Mouse (Mus musculus): Measurements from ENCODE around the gene Olfr633. TPM values are rescaled to one million over a fixed set of nuclear protein-coding genes. Genes with fewer than 3 reads are reported as not detected.
"Not testable (repeated sequence)": the region's sequence is repeated elsewhere in the genome, so short reads cannot be mapped to it uniquely, and the experiment has no call there.

Gene Olfr633
- polyA plus RNA-seq, 1 experiment from 2014 or later, result not detected

DNA sequence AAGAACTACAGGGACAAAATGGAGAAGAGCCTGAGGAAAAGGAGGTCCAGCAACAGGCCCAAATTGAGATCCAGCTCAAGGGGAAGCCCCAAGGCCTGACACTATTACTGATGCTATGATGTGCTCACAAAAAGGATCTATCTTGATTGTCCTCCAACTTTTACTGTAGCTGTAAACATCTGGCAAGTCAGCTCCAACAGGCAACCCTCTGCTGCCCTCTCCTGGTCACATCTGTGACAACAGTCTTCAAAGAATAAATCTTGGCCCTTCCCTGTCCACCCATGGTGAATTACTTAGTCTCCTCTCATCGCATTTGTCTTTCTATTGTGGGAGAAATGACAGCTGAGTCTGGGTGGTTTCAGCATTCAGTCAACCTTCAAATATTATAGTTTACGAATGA lies 1.5 kb upstream of the Olfr633 start:
- no peak for ATAC-seq (replicated peaks; ENCODE audit: low FRiP score, low read depth)
- no peak overlapping the region for H3K27ac ChIP-seq
- H3K4me2 ChIP-seq (ENCODE audit: low read length), result no peak overlapping the region
- H3K36me3 ChIP-seq (ENCODE audit: insufficient read depth, low read length), result no peaks in the 10 kb centered on the region
- H3K4me3 ChIP-seq (replicated peaks; ENCODE audit: low read depth, low read length), result no peak overlapping the region
- H3K9ac ChIP-seq (ENCODE audit: low read depth, low read length), result no peak overlapping the region
- no peaks in the 10 kb centered on the region for H3K9me3 ChIP-seq (replicated peaks; ENCODE audit: low read length)
- no peaks in the 10 kb centered on the region for H3K4me1 ChIP-seq (replicated peaks; ENCODE audit: insufficient read depth, low read length)
- WGBS, result 25% methylated on average over 2 of the region's 2 CpGs
- peak; percentile 83 for TF ChIP-seq CTCF (IDR thresholded peaks at IDR 0.05; ENCODE audit: low read depth)
- peak; percentile 70 for DNase-seq (ENCODE audit: low spot score)
- no peaks in the 10 kb centered on the region for H3K27me3 ChIP-seq (ENCODE audit: insufficient read depth, low read length)

DNA sequence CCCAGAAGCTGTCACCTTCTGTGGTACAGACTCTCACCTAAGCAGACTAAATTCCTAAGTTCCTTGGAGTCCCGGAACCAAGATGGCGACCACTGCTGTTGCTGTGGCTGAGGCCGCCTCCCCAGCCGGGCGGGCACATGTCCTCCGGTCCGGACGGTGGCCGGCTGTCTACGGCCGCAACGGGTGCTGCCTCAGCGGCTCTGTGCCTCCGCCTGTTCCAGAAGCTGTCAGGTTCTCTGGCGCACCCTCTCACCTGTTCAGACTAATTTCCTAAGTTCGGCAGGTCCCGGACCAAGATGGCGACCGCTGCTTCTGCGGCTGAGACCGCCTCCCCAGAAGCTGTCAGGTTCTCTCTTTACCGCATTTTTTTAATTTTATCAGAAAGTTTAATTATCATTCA lies 22.6 kb downstream of the Olfr633 start:
- not testable (repeated sequence) for H3K9ac ChIP-seq (ENCODE audit: low read depth, low read length); H3K27me3 ChIP-seq (ENCODE audit: insufficient read depth, low read length); H3K36me3 ChIP-seq (ENCODE audit: insufficient read depth, low read length); H3K27ac ChIP-seq; H3K4me1 ChIP-seq (replicated peaks; ENCODE audit: insufficient read depth, low read length); H3K4me2 ChIP-seq (ENCODE audit: low read length); DNase-seq (ENCODE audit: low spot score); ATAC-seq (replicated peaks; ENCODE audit: low FRiP score, low read depth); H3K9me3 ChIP-seq (replicated peaks; ENCODE audit: low read length); H3K4me3 ChIP-seq (replicated peaks; ENCODE audit: low read depth, low read length)
- WGBS, result 96% methylated on average over 22 of the region's 22 CpGs

DNA sequence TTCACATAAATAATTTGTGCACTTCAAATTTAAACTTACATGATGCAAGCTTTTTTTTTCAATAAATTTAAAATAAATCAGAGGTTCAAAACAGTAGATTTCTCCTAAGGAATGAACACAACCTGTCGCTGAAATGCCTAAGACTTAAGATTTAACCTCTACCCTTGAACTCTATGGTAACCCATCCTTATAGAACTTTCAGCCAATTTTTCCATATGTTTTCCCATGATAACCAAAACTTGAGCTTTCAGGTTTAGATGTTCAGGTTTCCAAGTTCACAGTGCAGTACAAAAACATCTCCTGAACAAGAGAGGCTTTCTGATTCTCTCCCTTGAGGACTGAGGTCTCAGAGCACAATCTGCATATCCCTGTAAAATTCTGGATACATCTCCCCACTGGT lies 26.6 kb downstream of the Olfr633 start, which contains the start of gene Olfr635:
Gene Olfr635 (plus strand): TSS at position 301 of the 400 bp plus-strand sequence.
- H3K4me3 ChIP-seq (replicated peaks; ENCODE audit: low read depth, low read length), result no peak within 1 kb of the TSS
- H3K36me3 ChIP-seq (ENCODE audit: insufficient read depth, low read length), result no peaks in the 10 kb centered on the region
- H3K27ac ChIP-seq, result no peak within 1 kb of the TSS
- no peak for DNase-seq (ENCODE audit: low spot score)
- TF ChIP-seq CTCF (IDR thresholded peaks at IDR 0.05; ENCODE audit: low read depth), result no peak
- H3K9me3 ChIP-seq (replicated peaks; ENCODE audit: low read length), result no peaks in the 10 kb centered on the region
- no peaks in the 10 kb centered on the region for H3K27me3 ChIP-seq (ENCODE audit: insufficient read depth, low read length)
- WGBS, result 80% methylated on average over 1 of the region's 1 CpGs
- no peak for ATAC-seq (replicated peaks; ENCODE audit: low FRiP score, low read depth)
- H3K4me2 ChIP-seq (ENCODE audit: low read length), result no peak within 1 kb of the TSS
- H3K9ac ChIP-seq (ENCODE audit: low read depth, low read length), result no peak within 1 kb of the TSS
- H3K4me1 ChIP-seq (replicated peaks; ENCODE audit: insufficient read depth, low read length), result no peaks in the 10 kb centered on the region

DNA sequence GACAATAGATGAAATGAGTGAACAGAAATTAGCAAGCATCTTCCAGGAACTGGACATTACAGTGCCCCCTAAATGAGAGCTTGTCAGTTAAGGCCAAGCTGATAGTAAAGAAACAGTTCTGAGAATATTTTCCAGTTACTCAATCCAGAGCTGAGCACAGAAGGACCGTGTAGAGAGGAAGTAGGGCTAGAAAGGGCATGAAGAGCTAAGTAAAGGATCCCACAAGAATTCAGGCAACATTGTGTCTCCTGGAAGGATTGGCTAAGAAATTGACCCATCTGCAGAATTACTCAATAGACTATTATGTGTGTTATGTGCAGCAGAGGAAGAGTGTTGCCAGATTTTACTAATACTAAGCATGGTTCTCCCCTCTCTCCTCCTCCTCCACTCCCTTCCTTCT lies 27.5 kb downstream of the Olfr633 start:
- Histone ChIP-seq H3K27me3 (ENCODE audit: insufficient read depth, low read length) (no peaks in the 10 kb centered on the region), H3K4me3 (replicated peaks; ENCODE audit: low read depth, low read length) (no peak overlapping the region), H3K9ac (ENCODE audit: low read depth, low read length) (no peak overlapping the region), H3K4me1 (replicated peaks; ENCODE audit: insufficient read depth, low read length) (no peaks in the 10 kb centered on the region), H3K4me2 (ENCODE audit: low read length) (no peak overlapping the region), H3K36me3 (ENCODE audit: insufficient read depth, low read length) (no peaks in the 10 kb centered on the region), H3K9me3 (replicated peaks; ENCODE audit: low read length) (no peaks in the 10 kb centered on the region), H3K27ac (no peak overlapping the region)
- DNase-seq (ENCODE audit: low spot score) (no peak), ATAC-seq (replicated peaks; ENCODE audit: low FRiP score, low read depth) (no peak)
- TF ChIP-seq CTCF (IDR thresholded peaks at IDR 0.05; ENCODE audit: low read depth), result no peak
- WGBS, result 61% methylated on average over 1 of the region's 1 CpGs

DNA sequence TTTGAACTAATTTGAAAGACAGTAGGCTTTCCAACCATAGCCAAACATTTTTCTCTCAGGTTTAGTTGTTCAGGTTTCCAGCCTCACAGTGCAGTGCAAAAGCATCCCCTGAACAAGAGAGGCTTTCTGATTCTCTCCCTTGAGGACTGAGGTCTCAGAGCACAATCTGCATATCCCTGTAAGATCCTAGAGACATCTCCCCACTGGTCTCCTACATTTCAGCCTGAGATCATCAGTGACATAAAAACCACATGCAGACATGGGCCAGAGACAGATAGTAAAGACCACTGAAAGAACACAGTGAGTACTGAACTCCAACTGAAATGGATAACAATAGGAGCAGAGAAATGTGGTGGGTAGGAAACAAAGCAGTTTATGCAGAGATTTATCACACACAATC lies 54.2 kb downstream of the Olfr633 start, which contains the start of gene Olfr638:
Gene Olfr638 (plus strand): TSS at position 301 of the 400 bp plus-strand sequence.
- Histone ChIP-seq H3K27ac (no peak within 1 kb of the TSS), H3K4me2 (ENCODE audit: low read length) (no peak within 1 kb of the TSS), H3K9ac (ENCODE audit: low read depth, low read length) (no peak within 1 kb of the TSS), H3K4me3 (replicated peaks; ENCODE audit: low read depth, low read length) (no peak within 1 kb of the TSS), H3K27me3 (ENCODE audit: insufficient read depth, low read length) (no peaks in the 10 kb centered on the region), H3K4me1 (replicated peaks; ENCODE audit: insufficient read depth, low read length) (no peaks in the 10 kb centered on the region), H3K36me3 (ENCODE audit: insufficient read depth, low read length) (no peaks in the 10 kb centered on the region), H3K9me3 (replicated peaks; ENCODE audit: low read length) (no peaks in the 10 kb centered on the region)
- TF ChIP-seq CTCF (IDR thresholded peaks at IDR 0.05; ENCODE audit: low read depth), result no peak
- no peak for ATAC-seq (replicated peaks; ENCODE audit: low FRiP score, low read depth)
- DNase-seq (ENCODE audit: low spot score), result no peak

Other genes starting within 250 kb of the Olfr633 start
- not detected in 2 replicates for gene Olfr243, start 229.8 kb upstream of the Olfr633 start, polyA plus RNA-seq (2015; fragmentation: Nextera tagmentation; extraction: Ambion mirVana)
- gene Olfr628, start 214.1 kb upstream of the Olfr633 start, polyA plus RNA-seq (2015; fragmentation: Nextera tagmentation; extraction: Ambion mirVana), result not detected in 2 replicates
- not detected in 2 replicates for gene Olfr629, start 199.5 kb upstream of the Olfr633 start, polyA plus RNA-seq (2015; fragmentation: Nextera tagmentation; extraction: Ambion mirVana)
- not detected in 2 replicates for gene Olfr630, start 187.1 kb upstream of the Olfr633 start, polyA plus RNA-seq (2015; fragmentation: Nextera tagmentation; extraction: Ambion mirVana)
- gene Olfr69, start 172.8 kb upstream of the Olfr633 start, polyA plus RNA-seq (2015; fragmentation: Nextera tagmentation; extraction: Ambion mirVana), result not detected in 2 replicates
- gene Olfr68, start 164.7 kb upstream of the Olfr633 start, polyA plus RNA-seq (2015; fragmentation: Nextera tagmentation; extraction: Ambion mirVana), result not detected in 2 replicates
- not detected in 2 replicates for gene Olfr67, start 152.6 kb upstream of the Olfr633 start, polyA plus RNA-seq (2015; fragmentation: Nextera tagmentation; extraction: Ambion mirVana)
- gene Hbb-bt, start 130.4 kb upstream of the Olfr633 start, polyA plus RNA-seq (2015; fragmentation: Nextera tagmentation; extraction: Ambion mirVana), result 402 and 408 TPM in 2 replicates
- 1,726 and 1,799 TPM in 2 replicates for gene Hbb-bs, start 116.3 kb upstream of the Olfr633 start, polyA plus RNA-seq (2015; fragmentation: Nextera tagmentation; extraction: Ambion mirVana)
- not detected in 2 replicates for gene Hbb-bh2, start 103.9 kb upstream of the Olfr633 start, polyA plus RNA-seq (2015; fragmentation: Nextera tagmentation; extraction: Ambion mirVana)
- not detected in 2 replicates for gene Hbb-bh1, start 101.3 kb upstream of the Olfr633 start, polyA plus RNA-seq (2015; fragmentation: Nextera tagmentation; extraction: Ambion mirVana)
- gene Hbb-y, start 91.2 kb upstream of the Olfr633 start, polyA plus RNA-seq (2015; fragmentation: Nextera tagmentation; extraction: Ambion mirVana), result 0.38 and 0.54 TPM in 2 replicates
- gene Olfr66, start 58.2 kb upstream of the Olfr633 start, polyA plus RNA-seq (2015; fragmentation: Nextera tagmentation; extraction: Ambion mirVana), result not detected in 2 replicates
- not detected in 2 replicates for gene Olfr64, start 50.0 kb upstream of the Olfr633 start, polyA plus RNA-seq (2015; fragmentation: Nextera tagmentation; extraction: Ambion mirVana)
- gene Olfr65, start 41.0 kb upstream of the Olfr633 start, polyA plus RNA-seq (2015; fragmentation: Nextera tagmentation; extraction: Ambion mirVana), result not detected in 2 replicates
- not detected in 2 replicates for gene Olfr631, start 15.6 kb upstream of the Olfr633 start, polyA plus RNA-seq (2015; fragmentation: Nextera tagmentation; extraction: Ambion mirVana)
- gene Olfr632, start 10.1 kb upstream of the Olfr633 start, polyA plus RNA-seq (2015; fragmentation: Nextera tagmentation; extraction: Ambion mirVana), result not detected in 2 replicates
- not detected in 2 replicates for gene Olfr635, start 26.7 kb downstream of the Olfr633 start, polyA plus RNA-seq (2015; fragmentation: Nextera tagmentation; extraction: Ambion mirVana)
- not detected in 2 replicates for gene Olfr638, start 54.3 kb downstream of the Olfr633 start, polyA plus RNA-seq (2015; fragmentation: Nextera tagmentation; extraction: Ambion mirVana)
- 0.01 TPM in 1 of 2 replicates, not detected in the other for gene Olfr639, start 72.9 kb downstream of the Olfr633 start, polyA plus RNA-seq (2015; fragmentation: Nextera tagmentation; extraction: Ambion mirVana)
- gene Olfr640, start 81.1 kb downstream of the Olfr633 start, polyA plus RNA-seq (2015; fragmentation: Nextera tagmentation; extraction: Ambion mirVana), result not detected in 2 replicates
- gene Olfr641, start 91.0 kb downstream of the Olfr633 start, polyA plus RNA-seq (2015; fragmentation: Nextera tagmentation; extraction: Ambion mirVana), result not detected in 2 replicates
- gene Olfr642, start 108.2 kb downstream of the Olfr633 start, polyA plus RNA-seq (2015; fragmentation: Nextera tagmentation; extraction: Ambion mirVana), result not detected in 2 replicates
- not detected in 2 replicates for gene 4930516K23Rik, start 117.0 kb downstream of the Olfr633 start, polyA plus RNA-seq (2015; fragmentation: Nextera tagmentation; extraction: Ambion mirVana)
- not detected in 2 replicates for gene Olfr644, start 127.4 kb downstream of the Olfr633 start, polyA plus RNA-seq (2015; fragmentation: Nextera tagmentation; extraction: Ambion mirVana)
- not detected in 2 replicates for gene Olfr645, start 141.0 kb downstream of the Olfr633 start, polyA plus RNA-seq (2015; fragmentation: Nextera tagmentation; extraction: Ambion mirVana)
- gene Olfr646, start 160.4 kb downstream of the Olfr633 start, polyA plus RNA-seq (2015; fragmentation: Nextera tagmentation; extraction: Ambion mirVana), result not detected in 2 replicates
- gene Ubqln5, start 185.4 kb downstream of the Olfr633 start, polyA plus RNA-seq (2015; fragmentation: Nextera tagmentation; extraction: Ambion mirVana), result not detected in 2 replicates
- gene Olfr643, start 193.0 kb downstream of the Olfr633 start, polyA plus RNA-seq (2015; fragmentation: Nextera tagmentation; extraction: Ambion mirVana), result not detected in 2 replicates
- not detected in 2 replicates for gene Ubqln3, start 198.8 kb downstream of the Olfr633 start, polyA plus RNA-seq (2015; fragmentation: Nextera tagmentation; extraction: Ambion mirVana)
- gene Ubqlnl, start 206.1 kb downstream of the Olfr633 start, polyA plus RNA-seq (2015; fragmentation: Nextera tagmentation; extraction: Ambion mirVana), result not detected in 2 replicates
- gene Olfm5, start 220.4 kb downstream of the Olfr633 start, polyA plus RNA-seq (2015; fragmentation: Nextera tagmentation; extraction: Ambion mirVana), result not detected in 2 replicates
- 0.05 and 0.06 TPM in 2 replicates for gene Olfr648, start 239.0 kb downstream of the Olfr633 start, polyA plus RNA-seq (2015; fragmentation: Nextera tagmentation; extraction: Ambion mirVana)